Mouse (Mus musculus) liver, embryonic 16.5 days (tissue): Measurements from ENCODE around the gene Usp49. TPM values are rescaled to one million over a fixed set of nuclear protein-coding genes. Genes with fewer than 3 reads are reported as not detected.

Experiments used
- ATAC-seq: fragments of 200-750 bp; cut with Nextera tagmentation; 2 replicates; pipeline ENCODE4 v1.8.0; 2017; ENCODE audit warnings: low read depth, mild to moderate bottlenecking, moderate number of reproducible peaks, moderate library complexity
- H3K27ac ChIP-seq: fragments of 300-500 bp; sonication (generic); 2 replicates; pipeline ENCODE4 v1.5.1; 2014; ENCODE audit warnings: mild to moderate bottlenecking, low read length
- H3K27me3 ChIP-seq: fragments of 300-500 bp; sonication (generic); 2 replicates; pipeline ENCODE4 v1.6.1; 2014; ENCODE audit warnings: low read depth, low read length, mixed read lengths; ENCODE audit not compliant: control insufficient read depth, insufficient read depth
- H3K36me3 ChIP-seq: fragments of 300-500 bp; sonication (generic); 2 replicates; pipeline ENCODE4 v1.6.1; 2014; ENCODE audit warnings: mild to moderate bottlenecking; ENCODE audit not compliant: control insufficient read depth, insufficient read depth
- H3K4me1 ChIP-seq: fragments of 300-500 bp; sonication (generic); 2 replicates; pipeline ENCODE4 v1.6.1; 2014; ENCODE audit warnings: low read depth, low read length, mixed read lengths; ENCODE audit not compliant: control insufficient read depth
- H3K4me2 ChIP-seq: fragments of 300-500 bp; sonication (generic); 2 replicates; pipeline ENCODE4 v1.6.1; 2014; ENCODE audit warnings: low read depth, low read length, mixed read lengths
- H3K4me3 ChIP-seq: fragments of 300-500 bp; sonication (generic); 2 replicates; pipeline ENCODE4 v1.5.1; 2014; ENCODE audit warnings: low read depth, mild to moderate bottlenecking, low read length
- H3K9ac ChIP-seq: fragments of 300-500 bp; sonication (generic); 2 replicates; pipeline ENCODE4 v1.6.1; 2014; ENCODE audit warnings: low read depth, low read length
- H3K9me3 ChIP-seq: fragments of 300-500 bp; sonication (generic); replicated peaks from 2 replicates; pipeline ENCODE4 v1.6.1; 2016; ENCODE audit warnings: low read length; ENCODE audit not compliant: control insufficient read depth
- WGBS: fragments of 180-500 bp; shearing (Covaris S2); extraction: QIAGEN DNeasy Blood & Tissue Kit; methylation state at CpG from one replicate; pipeline ENCODE4 v1.1.7; 2014; ENCODE audit not compliant: insufficient replicate concordance; 5-methylcytosine and 5-hydroxymethylcytosine counted together
- polyA plus RNA-seq: library from polyadenylated mRNA; unstranded; fragments of >200 nt; fragmentation: Nextera tagmentation; extraction: Ambion mirVana; gene quantifications from 2 replicates; pipeline ENCODE4 v1.2.1, GENCODE M21; 2015

Gene Usp49
- polyA plus RNA-seq, 1 experiment from 2014 or later: 3.6 TPM

DNA sequence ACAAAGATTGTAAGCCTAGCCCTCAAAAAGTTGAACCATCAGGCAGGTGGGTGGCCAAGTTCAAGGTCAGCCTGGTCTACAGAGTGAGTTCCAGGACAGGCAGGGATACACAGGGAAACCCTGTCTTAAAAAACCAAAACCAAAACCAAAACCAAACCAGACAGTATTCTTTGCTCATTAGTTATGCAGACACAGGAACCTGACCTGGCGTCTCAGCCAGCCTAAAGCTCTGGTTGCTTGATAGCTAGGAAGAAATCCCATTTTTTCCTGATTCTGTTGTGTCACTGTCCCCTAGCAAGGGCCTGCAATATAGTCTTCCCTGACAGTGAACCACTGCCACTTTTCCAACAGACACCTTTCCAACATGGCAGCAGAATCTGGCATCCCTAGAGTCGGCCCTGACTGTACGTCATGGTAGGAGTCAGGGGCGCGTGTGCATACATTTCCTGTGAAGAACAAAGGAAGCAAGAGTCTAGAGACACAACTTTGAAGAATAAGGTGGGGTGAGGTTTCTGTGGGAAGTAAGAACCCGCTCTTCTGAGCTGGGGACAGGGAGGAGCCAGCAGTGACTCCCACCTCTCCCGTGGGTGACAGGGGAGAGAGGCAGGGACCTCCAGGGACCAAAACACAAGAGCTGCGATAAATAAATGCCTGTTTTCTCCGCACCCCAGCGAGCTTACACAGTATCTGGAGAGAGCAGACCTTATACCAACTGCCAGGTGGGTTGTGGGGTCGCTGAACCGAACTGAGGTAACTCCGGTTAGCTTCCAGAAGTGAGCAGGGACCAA is 29.7 kb upstream of the Usp49 start:
- no peak overlapping the region for H3K9ac ChIP-seq

GRCm38 (mm10) chr17:47601389-47601755 is 29.1 kb upstream of the Usp49 start:
- H3K4me3 ChIP-seq: no peak overlapping the region
- no peaks in the 10 kb centered on the region for H3K27me3 ChIP-seq
- H3K9ac ChIP-seq: no peak overlapping the region
- H3K36me3 ChIP-seq: peaks cover 78% of the 10 kb centered on the region
- no peak for ATAC-seq
- no peak overlapping the region for H3K4me2 ChIP-seq
- 87% methylated on average over 10 of the region's 10 CpGs for WGBS
- H3K4me1 ChIP-seq: peaks cover 42% of the 10 kb centered on the region
- H3K9me3 ChIP-seq: no peaks in the 10 kb centered on the region
- peak overlapping the region; percentile 1 for H3K27ac ChIP-seq

More for the DNA sequence above, 29.7 kb upstream of the Usp49 start:
- ATAC-seq: no peak
- Histone ChIP-seq H3K4me2 (no peak overlapping the region), H3K4me3 (no peak overlapping the region), H3K9me3 (no peaks in the 10 kb centered on the region), H3K27ac (peak overlapping the region; percentile 95), H3K36me3 (peaks cover 76% of the 10 kb centered on the region), H3K27me3 (no peaks in the 10 kb centered on the region), H3K4me1 (peaks cover 48% of the 10 kb centered on the region)
- 80% methylated on average over 13 of the region's 13 CpGs for WGBS

DNA sequence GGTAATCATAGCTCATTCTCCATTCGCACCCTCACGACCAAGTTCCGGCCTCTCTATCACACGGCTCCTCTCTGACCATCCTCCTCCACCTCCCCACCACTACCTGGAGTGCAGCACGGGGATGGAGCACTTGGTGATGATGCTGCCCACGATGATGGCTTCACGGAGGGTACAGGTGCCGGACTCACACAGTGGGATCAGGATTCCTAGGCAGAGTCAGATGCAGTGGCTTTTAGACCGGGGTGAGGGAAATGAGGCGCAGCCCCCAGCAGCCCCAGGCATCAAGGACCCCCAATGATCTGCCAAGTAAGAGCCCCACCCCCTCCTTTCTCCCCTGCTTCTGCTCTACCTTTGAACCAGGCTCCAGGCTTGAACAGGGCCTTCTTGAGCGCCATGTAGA is 28.2 kb upstream of the Usp49 start:
- Histone ChIP-seq H3K4me3 (no peak overlapping the region), H3K4me2 (no peak overlapping the region), H3K27me3 (no peaks in the 10 kb centered on the region), H3K9me3 (no peaks in the 10 kb centered on the region), H3K36me3 (peaks cover 80% of the 10 kb centered on the region), H3K4me1 (peaks cover 33% of the 10 kb centered on the region), H3K9ac (no peak overlapping the region), H3K27ac (no peak overlapping the region)
- WGBS: 89% methylated on average over 11 of the region's 11 CpGs
- ATAC-seq: no peak

DNA sequence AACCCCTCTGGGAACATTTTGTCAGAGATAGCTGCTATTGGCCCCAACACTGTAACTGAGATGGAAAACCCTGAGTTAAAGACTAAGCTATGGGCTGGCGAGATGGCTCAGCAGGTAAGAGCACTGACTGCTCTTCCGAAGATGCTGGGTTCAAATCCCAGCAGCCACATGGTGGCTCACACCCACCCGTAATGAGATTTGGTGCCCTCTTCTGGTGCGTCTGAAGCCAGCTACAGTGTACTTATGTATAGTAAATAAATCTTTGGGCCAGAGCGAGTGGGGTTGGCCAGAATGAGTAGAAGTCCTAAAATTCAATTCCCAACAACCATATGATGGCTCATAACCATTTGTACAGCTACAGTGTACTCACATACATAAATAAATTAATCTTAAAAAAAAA is 24.3 kb upstream of the Usp49 start:
- Histone ChIP-seq H3K4me1 (peaks cover 22% of the 10 kb centered on the region), H3K36me3 (peaks cover 54% of the 10 kb centered on the region), H3K27ac (no peak overlapping the region), H3K4me3 (no peak overlapping the region), H3K9ac (no peak overlapping the region), H3K9me3 (no peaks in the 10 kb centered on the region), H3K4me2 (no peak overlapping the region), H3K27me3 (no peaks in the 10 kb centered on the region)
- 60% methylated on average over 5 of the region's 5 CpGs for WGBS
- no peak for ATAC-seq

DNA sequence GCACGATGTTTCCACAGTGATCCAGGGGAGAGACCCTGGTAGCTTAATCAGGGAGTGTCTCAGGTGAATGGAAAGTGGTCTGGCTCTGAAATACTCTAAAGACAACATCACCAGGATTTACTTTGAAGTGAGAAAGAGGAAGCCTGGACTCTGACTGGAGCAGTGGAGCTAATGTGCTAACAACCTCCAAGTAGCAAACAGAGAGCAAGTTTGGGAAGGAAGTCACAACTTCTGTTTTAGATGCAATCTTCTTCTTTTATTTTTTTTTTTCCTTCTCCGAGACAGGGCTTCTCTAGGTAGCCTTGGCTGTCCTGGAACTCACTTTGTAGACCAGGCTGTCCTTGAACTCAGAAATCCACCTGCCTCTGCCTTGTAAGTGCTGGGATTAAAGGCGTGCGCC is 21.3 kb upstream of the Usp49 start:
- Histone ChIP-seq H3K4me3 (no peak overlapping the region), H3K36me3 (peaks cover 32% of the 10 kb centered on the region), H3K9ac (peak overlapping the region; percentile 10; the same call in 1 of the 2 replicates), H3K4me2 (peak overlapping the region; percentile 88; the same call in 1 of the 2 replicates), H3K9me3 (no peaks in the 10 kb centered on the region), H3K4me1 (peaks cover 40% of the 10 kb centered on the region), H3K27ac (peak overlapping the region; percentile 91), H3K27me3 (no peaks in the 10 kb centered on the region)
- WGBS: 70% methylated on average over 4 of the region's 4 CpGs
- ATAC-seq: no peak

DNA sequence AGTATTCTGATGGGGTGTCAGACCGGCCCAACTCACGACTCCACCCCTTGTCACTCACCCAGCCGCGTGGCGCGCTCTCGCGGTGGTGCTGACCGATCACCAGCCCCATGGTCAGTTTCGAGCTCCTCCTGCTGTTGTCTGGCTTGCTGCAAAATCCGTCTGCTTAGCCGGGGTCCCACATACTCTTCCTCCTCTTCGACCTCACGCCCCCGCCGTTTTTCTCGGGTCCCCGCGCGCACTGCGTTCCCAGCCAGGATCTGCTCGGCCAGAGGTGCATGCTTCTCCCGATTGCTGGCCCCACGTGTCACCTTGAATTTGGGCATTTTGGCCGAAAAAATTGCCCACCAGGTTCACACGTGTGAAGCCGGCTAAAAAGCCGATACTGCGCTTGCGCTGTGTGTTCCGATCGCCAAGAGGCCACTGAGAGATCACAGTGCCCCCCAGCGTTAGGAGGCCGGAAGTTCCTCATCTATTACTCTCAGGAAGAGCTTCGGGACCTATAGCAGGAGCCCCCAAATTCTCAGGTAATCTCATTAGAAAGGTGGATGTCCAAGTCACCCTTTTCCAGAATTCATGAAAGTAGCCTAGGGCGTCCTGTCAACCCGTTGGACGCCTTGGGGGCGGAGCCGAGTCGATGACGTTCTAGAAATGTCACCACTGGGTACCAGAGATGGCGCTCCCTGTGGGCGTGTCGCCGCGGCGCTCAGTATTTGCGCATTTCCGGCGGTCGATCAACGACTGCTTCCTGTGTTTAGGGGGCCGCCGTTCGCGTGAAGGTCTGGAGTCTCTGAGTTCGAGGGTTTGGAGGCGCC is 19.4 kb upstream of the Usp49 start, which contains the start of the genes Bysl, Med20 and Gm20517:
Gene Bysl (minus strand): TSS at position 644 of the 812 bp plus-strand sequence.
Gene Med20 (plus strand): TSS at position 734 of the 812 bp plus-strand sequence.
Gene Gm20517 (plus strand): TSS at position 741 of the 812 bp plus-strand sequence.
- H3K4me2 ChIP-seq: peak within 1 kb of the TSS; percentile 88
- peak within 1 kb of the TSS; percentile 93 for H3K4me3 ChIP-seq
- no peaks in the 10 kb centered on the region for H3K27me3 ChIP-seq
- H3K27ac ChIP-seq: peak within 1 kb of the TSS; percentile 91
- under 1% methylated on average over 59 of the region's 59 CpGs for WGBS
- H3K4me1 ChIP-seq: peaks cover 47% of the 10 kb centered on the region
- H3K9ac ChIP-seq: peak within 1 kb of the TSS; percentile 91
- H3K9me3 ChIP-seq: no peaks in the 10 kb centered on the region
- ATAC-seq: peak; percentile 92
- H3K36me3 ChIP-seq: peaks cover 28% of the 10 kb centered on the region

- Histone ChIP-seq H3K27ac (peak overlapping the region; percentile 91), H3K4me2 (peak overlapping the region; percentile 88), H3K4me3 (peak overlapping the region; percentile 93), H3K36me3 (peaks cover 27% of the 10 kb centered on the region), H3K27me3 (no peaks in the 10 kb centered on the region), H3K9me3 (no peaks in the 10 kb centered on the region), H3K4me1 (peaks cover 53% of the 10 kb centered on the region), H3K9ac (peak overlapping the region; percentile 91)
- 0% methylated on average over 13 of the region's 13 CpGs for WGBS
- no peak; the same call in 1 of the 2 replicates for ATAC-seq
Observed at GRCm38 (mm10) chr17:47611661-47611982, 18.9 kb upstream of the Usp49 start.

GRCm38 (mm10) chr17:47614018-47614417 is 16.5 kb upstream of the Usp49 start:
- peaks cover 67% of the 10 kb centered on the region for H3K4me1 ChIP-seq
- 80% methylated on average over 1 of the region's 1 CpGs for WGBS

More at GRCm38 (mm10) chr17:47614018-47614417, 16.5 kb upstream of the Usp49 start:
- no peak overlapping the region for H3K27ac ChIP-seq
- no peak overlapping the region for H3K4me2 ChIP-seq
- H3K36me3 ChIP-seq: peaks cover 18% of the 10 kb centered on the region
- H3K27me3 ChIP-seq: no peaks in the 10 kb centered on the region
- no peak overlapping the region for H3K9ac ChIP-seq
- no peak overlapping the region for H3K4me3 ChIP-seq
- H3K9me3 ChIP-seq: no peaks in the 10 kb centered on the region
- no peak for ATAC-seq
